Mouse (Mus musculus): ENCODE data around the gene Fgfr2.

The Fgfr2 gene

GRCm38 (mm10) chr7:130734195-130734787 lies 2388.9 kb downstream of the Fgfr2 start:
- DNase-seq = no peak

GRCm38 (mm10) chr7:130733423-130733822 lies 2389.7 kb downstream of the Fgfr2 start:
- no peak for DNase-seq

GRCm38 (mm10) chr7:130732908-130733307 lies 2390.2 kb downstream of the Fgfr2 start:
- DNase-seq = no peak

- no peak for DNase-seq
Measured at GRCm38 (mm10) chr7:130731792-130732191, 2391.4 kb downstream of the Fgfr2 start.

- DNase-seq = no peak
Measured at GRCm38 (mm10) chr7:130727560-130727959, 2395.6 kb downstream of the Fgfr2 start.

- DNase-seq = no peak
Measured at GRCm38 (mm10) chr7:130726724-130727422, 2396.3 kb downstream of the Fgfr2 start.

GRCm38 (mm10) chr7:130726185-130726584 lies 2397.0 kb downstream of the Fgfr2 start:
- no peak for DNase-seq

GRCm38 (mm10) chr7:130720646-130721335 lies 2402.4 kb downstream of the Fgfr2 start:
- no peak for DNase-seq

GRCm38 (mm10) chr7:130719931-130720598 lies 2403.1 kb downstream of the Fgfr2 start:
- no peak for DNase-seq

- DNase-seq = peak; percentile 53
Measured at GRCm38 (mm10) chr7:130716989-130717388, 2406.2 kb downstream of the Fgfr2 start.

GRCm38 (mm10) chr7:130716341-130716740 lies 2406.8 kb downstream of the Fgfr2 start:
- DNase-seq = no peak

- DNase-seq = no peak
Measured at GRCm38 (mm10) chr7:130715467-130715866, 2407.7 kb downstream of the Fgfr2 start.

GRCm38 (mm10) chr7:130713319-130713718 lies 2409.8 kb downstream of the Fgfr2 start:
- DNase-seq = no peak

- no peak for DNase-seq
Measured at GRCm38 (mm10) chr7:130711851-130712250, 2411.3 kb downstream of the Fgfr2 start.

- no peak for DNase-seq
Measured at GRCm38 (mm10) chr7:130709372-130710274, 2413.5 kb downstream of the Fgfr2 start.

GRCm38 (mm10) chr7:130708940-130709339 lies 2414.2 kb downstream of the Fgfr2 start:
- DNase-seq = no peak

- no peak for DNase-seq
Measured at GRCm38 (mm10) chr7:130705230-130705629, 2417.9 kb downstream of the Fgfr2 start.

GRCm38 (mm10) chr7:130701336-130701735 lies 2421.8 kb downstream of the Fgfr2 start:
- no peak for DNase-seq

GRCm38 (mm10) chr7:130698480-130698879 lies 2424.7 kb downstream of the Fgfr2 start:
- DNase-seq = no peak

- DNase-seq = no peak
Measured at GRCm38 (mm10) chr7:130696347-130697234, 2426.6 kb downstream of the Fgfr2 start.

- no peak for DNase-seq
Measured at GRCm38 (mm10) chr7:130695669-130696338, 2427.3 kb downstream of the Fgfr2 start.
